Mouse (Mus musculus): Measurements from ENCODE around the gene Sbk1.

- no peak for TF ChIP-seq CTCF (IDR thresholded peaks at IDR 0.05; ENCODE audit: borderline replicate concordance, extremely low read depth, insufficient read depth, insufficient read length)
- no peak for TF ChIP-seq POLR2A (IDR thresholded peaks at IDR 0.05; ENCODE audit: borderline replicate concordance, extremely low read depth, insufficient read depth, insufficient read length, poor library complexity, severe bottlenecking)
These were observed 40.9 kb downstream of the Sbk1 start for GRCm38 (mm10) chr7:126313309-126313708.

Measured in brain, embryonic 14.5 days (tissue).